Mouse (Mus musculus) olfactory bulb, adult 2 months (tissue): ENCODE data around the gene Crispld2.

Experiments used
- CTCF ChIP-seq: fragments of 200-500 bp; IDR thresholded peaks from 2 replicates; pipeline ENCODE4 v1.5.1; 2012; ENCODE audit warnings: low read depth, mild to moderate bottlenecking, low read length, moderate library complexity; ENCODE audit not compliant: insufficient read depth
- POLR2A ChIP-seq: fragments of 200-500 bp; IDR thresholded peaks from 2 replicates; pipeline ENCODE4 v1.6.1; 2012; ENCODE audit warnings: mild to moderate bottlenecking, low read depth, low read length, moderate library complexity; ENCODE audit not compliant: insufficient read depth

GRCm38 (mm10) chr8:120052318-120052717 is 60.1 kb downstream of the Crispld2 start:
- TF ChIP-seq CTCF (no peak), POLR2A (no peak)
